Mouse (Mus musculus) hematopoietic stem cell, adult 5-6 weeks (primary cell): ENCODE results near the gene Mogs. TPM values are rescaled to one million over a fixed set of nuclear protein-coding genes. Genes with fewer than 3 reads are reported as not detected.
A peak's percentile ranks its signal among the peaks of the same experiment; 100 is the strongest.

Experiments used
- ATAC-seq, 2 experiments: fragments of 125-278 bp in 1 of 2; replicated peaks in 1 of 2; 2 replicates each; pipeline ENCODE4 v1.8.0; 2016 to 2017; ENCODE audit warnings: inconsistent platforms in 2 of 2, mild to moderate bottlenecking in 2 of 2, moderate number of reproducible peaks in 2 of 2, low read depth in 1 of 2, moderate TSS enrichment in 1 of 2; ENCODE audit not compliant: low FRiP score in 2 of 2, poor library complexity in 2 of 2, severe bottlenecking in 2 of 2, insufficient read depth in 1 of 2, low TSS enrichment in 1 of 2
- total RNA-seq: library from RNA; stranded (forward); fragments of 172-1452, 232-1000 nt; gene quantifications from 2 replicates; pipeline ENCODE4 v1.2.3, GENCODE M21; 2017

The Mogs gene
- total RNA-seq, 1 experiment from 2014 or later: 60.4 TPM

DNA sequence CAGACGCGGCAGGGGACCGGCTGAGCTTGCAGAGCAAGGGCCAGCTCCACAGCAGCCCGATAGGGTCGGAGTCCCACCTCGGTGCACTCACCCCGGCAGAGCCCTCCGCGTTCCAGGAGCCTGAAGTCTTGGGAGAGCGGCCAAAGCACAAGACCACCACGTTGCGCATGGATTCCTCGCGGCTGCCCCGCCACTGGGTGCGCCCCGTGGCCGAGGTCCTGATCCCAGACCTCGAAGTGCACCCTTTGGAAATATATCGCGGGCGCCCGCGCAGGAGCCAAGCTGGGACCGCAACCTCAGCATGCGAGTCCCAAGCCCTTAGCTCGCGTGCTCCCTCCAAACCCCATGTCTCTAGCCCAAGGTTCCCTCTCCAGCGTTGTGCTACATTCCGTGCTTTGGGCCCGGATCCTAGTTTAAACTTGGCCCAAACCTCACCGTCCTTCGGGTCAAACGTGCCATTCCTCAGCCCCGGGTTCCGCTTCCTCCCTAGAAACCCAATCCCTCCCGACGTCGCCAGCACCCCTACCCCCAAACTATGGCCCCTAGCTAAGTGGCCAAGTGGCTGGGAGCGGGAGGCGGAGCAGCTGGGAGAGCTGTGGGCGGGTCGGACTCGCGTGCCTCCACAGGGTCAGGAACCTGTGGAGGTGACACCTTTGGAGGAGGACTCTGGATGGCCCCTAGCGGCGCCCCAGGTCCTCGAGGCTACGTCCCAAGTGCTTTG, 46.8 kb downstream of the Mogs start:
- ATAC-seq: no peak

DNA sequence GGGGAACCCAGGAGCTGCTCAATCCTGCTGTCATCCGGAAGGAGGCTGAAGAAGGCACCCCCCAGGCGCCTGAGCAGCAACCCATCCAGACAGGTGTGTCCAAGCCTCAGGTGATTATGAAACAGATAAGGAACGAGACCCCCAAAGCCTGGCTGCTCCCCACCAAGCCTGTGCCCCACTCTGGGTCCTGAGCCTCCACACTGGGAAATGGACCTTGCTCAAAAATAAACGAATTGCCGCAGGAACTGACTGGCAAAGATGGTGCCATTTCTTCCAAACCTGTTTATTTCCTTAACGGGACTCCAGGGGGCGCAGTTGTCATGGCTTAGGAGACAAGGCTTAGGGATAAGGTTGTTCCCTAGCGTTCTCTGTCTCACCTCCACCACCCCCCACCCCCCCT, 47.4 kb downstream of the Mogs start:
- 0 out of 4 replicates have a peak, but pooled peaks of 1 of the 2 experiments have one; percentile 38 for ATAC-seq

GRCm38 (mm10) chr6:83165026-83165606, 49.8 kb downstream of the Mogs start:
- peak; percentile 14 to 19; a peak in 1 of 4 replicates for ATAC-seq

DNA sequence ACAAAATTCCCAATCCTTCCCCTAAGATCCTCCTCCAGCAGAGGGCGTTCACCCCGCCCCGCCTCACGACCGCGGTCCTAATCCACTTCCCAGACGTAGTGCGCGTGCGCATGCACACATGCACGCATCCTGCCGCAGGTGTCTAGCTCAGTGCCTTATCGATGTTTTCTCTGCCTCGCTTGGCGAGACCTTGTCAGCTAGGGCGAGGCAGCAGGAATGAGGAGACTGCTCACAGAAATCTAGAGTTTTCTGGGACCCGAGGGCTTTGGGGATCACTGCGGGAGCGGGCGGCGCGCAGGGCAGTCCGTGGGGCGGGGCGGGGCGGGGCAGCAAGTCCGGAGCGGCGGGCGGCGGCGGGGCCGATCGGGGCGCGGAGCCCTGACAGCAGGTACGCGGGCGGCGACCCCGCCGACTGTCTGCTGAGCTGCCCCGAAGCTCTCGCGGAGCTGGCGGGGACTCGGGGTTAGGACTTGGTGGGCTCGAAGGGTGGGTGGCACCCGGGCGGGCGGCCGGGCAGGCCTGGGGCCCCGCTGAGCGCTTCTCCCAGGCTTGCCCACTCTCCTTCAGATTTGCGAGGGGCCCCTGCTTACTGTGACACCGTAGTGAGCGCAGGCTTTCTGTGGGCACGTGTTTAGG, 50.4 kb downstream of the Mogs start, which contains the start of gene Dctn1:
Gene Dctn1 (plus strand): TSS at position 314 of the 636 bp plus-strand sequence.
- peak; percentile 79 to 84 for ATAC-seq

DNA sequence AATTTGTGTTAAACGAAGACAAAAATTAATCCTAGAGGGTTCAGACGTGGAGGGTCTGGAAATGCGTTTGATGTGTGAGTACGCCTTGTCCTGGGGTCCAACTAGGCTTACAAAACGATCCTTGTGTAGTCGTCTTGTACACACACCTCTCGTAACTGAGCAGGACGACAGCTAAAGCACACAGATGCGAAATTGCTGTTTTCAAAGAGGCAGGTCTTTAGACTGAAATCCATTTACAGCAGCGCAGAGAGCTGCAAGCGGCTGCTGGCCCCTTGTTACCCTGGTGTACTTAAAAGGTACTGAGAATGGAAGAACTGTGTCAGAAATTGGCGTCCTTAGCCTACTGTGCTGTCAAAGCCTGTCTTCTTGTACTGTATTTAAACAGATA, 50.9 kb downstream of the Mogs start:
- ATAC-seq: no peak; a peak in 1 of 4 replicates

Other genes starting within 250 kb of the Mogs start
- gene Sema4f, start 175.7 kb upstream of the Mogs start, total RNA-seq: 0.13 and 0.55 TPM in 2 replicates
- 1.2 and 2.6 TPM in 2 replicates for gene M1ap, start 168.6 kb upstream of the Mogs start, total RNA-seq
- gene Dok1, start 82.0 kb upstream of the Mogs start, total RNA-seq: 22.9 and 39.6 TPM in 2 replicates
- gene Loxl3, start 81.3 kb upstream of the Mogs start, total RNA-seq: 1.3 and 2.2 TPM in 2 replicates
- 114 and 124 TPM in 2 replicates for gene Aup1, start 61.0 kb upstream of the Mogs start, total RNA-seq
- gene Htra2, start 60.2 kb upstream of the Mogs start, total RNA-seq: 42.7 and 43.3 TPM in 2 replicates
- 0.13 and 0.25 TPM in 2 replicates for gene Dqx1, start 57.7 kb upstream of the Mogs start, total RNA-seq
- gene Tlx2, start 45.2 kb upstream of the Mogs start, total RNA-seq: not detected in 2 replicates
- gene Pcgf1, start 37.6 kb upstream of the Mogs start, total RNA-seq: 24.2 and 24.6 TPM in 2 replicates
- gene Lbx2, start 29.1 kb upstream of the Mogs start, total RNA-seq: 1.5 TPM in 1 of 2 replicates, not detected in the other
- gene Ccdc142, start 13.9 kb upstream of the Mogs start, total RNA-seq: 0.45 and 2.3 TPM in 2 replicates
- gene Gm42688, start 13.9 kb upstream of the Mogs start, total RNA-seq: 2.4 and 4.1 TPM in 2 replicates
- 8.4 and 19.3 TPM in 2 replicates for gene Mrpl53, start 6.5 kb upstream of the Mogs start, total RNA-seq
- 148 and 226 TPM in 2 replicates for gene Wbp1, start 6.1 kb downstream of the Mogs start, total RNA-seq
- gene Ino80b, start 9.9 kb downstream of the Mogs start, total RNA-seq: 31.1 and 42.3 TPM in 2 replicates
- gene Rtkn, start 20.0 kb downstream of the Mogs start, total RNA-seq: 7.1 and 12.4 TPM in 2 replicates
- gene Wdr54, start 40.9 kb downstream of the Mogs start, total RNA-seq: 0.20 and 0.31 TPM in 2 replicates
- 0.35 TPM in 1 of 2 replicates, not detected in the other for gene 1700003E16Rik, start 40.9 kb downstream of the Mogs start, total RNA-seq
- gene Dctn1, start 50.4 kb downstream of the Mogs start, total RNA-seq: 50.5 and 70.9 TPM in 2 replicates
- not detected in 2 replicates for gene Slc4a5, start 104.3 kb downstream of the Mogs start, total RNA-seq
- 11.4 and 11.9 TPM in 2 replicates for gene Mthfd2, start 210.4 kb downstream of the Mogs start, total RNA-seq
- 136 and 163 TPM in 2 replicates for gene Mob1a, start 210.5 kb downstream of the Mogs start, total RNA-seq
- 53.2 and 53.4 TPM in 2 replicates for gene Bola3, start 233.7 kb downstream of the Mogs start, total RNA-seq